Mouse (Mus musculus) adrenal gland, postnatal 4 days (tissue): Measurements from ENCODE around the gene Irx5. TPM values are rescaled to one million over a fixed set of nuclear protein-coding genes. Genes with fewer than 3 reads are reported as not detected.

Experiments used
- DNase-seq, 2 experiments: peaks; one replicate each; pipeline ENCODE4 v3.0.0; 2021 to 2022; ENCODE audit warnings: low spot score in 2 of 2, mixed read lengths in 2 of 2
- long read RNA-seq, 2 experiments: library from polyadenylated mRNA; stranded (forward); transcript quantifications; one replicate each; pipeline ENCODE4 v2.0.0; 2021
- total RNA-seq, 2 experiments: library from RNA; stranded (reverse); gene quantifications; 2 replicates each; pipeline ENCODE4 v1.2.3; 2021

The Irx5 gene
- total RNA-seq = 1 to 10 TPM; 4.6 to 4.9 TPM
- long read RNA-seq, experiment 1, transcript Irx5-201 (3 exons, 2,450 nt) = major isoform, 6 of 8 reads
- long read RNA-seq, experiment 1, partial matches to known transcripts = 0 of 8 reads
- long read RNA-seq, experiment 1, other reads (novel, unspliced or antisense) = 2 of 8 reads
- long read RNA-seq, experiment 2, transcript Irx5-201 (3 exons, 2,450 nt) = major isoform, 7 of 8 reads
- long read RNA-seq, experiment 2, partial matches to known transcripts = 0 of 8 reads
- long read RNA-seq, experiment 2, other reads (novel, unspliced or antisense) = 1 of 8 reads

DNA sequence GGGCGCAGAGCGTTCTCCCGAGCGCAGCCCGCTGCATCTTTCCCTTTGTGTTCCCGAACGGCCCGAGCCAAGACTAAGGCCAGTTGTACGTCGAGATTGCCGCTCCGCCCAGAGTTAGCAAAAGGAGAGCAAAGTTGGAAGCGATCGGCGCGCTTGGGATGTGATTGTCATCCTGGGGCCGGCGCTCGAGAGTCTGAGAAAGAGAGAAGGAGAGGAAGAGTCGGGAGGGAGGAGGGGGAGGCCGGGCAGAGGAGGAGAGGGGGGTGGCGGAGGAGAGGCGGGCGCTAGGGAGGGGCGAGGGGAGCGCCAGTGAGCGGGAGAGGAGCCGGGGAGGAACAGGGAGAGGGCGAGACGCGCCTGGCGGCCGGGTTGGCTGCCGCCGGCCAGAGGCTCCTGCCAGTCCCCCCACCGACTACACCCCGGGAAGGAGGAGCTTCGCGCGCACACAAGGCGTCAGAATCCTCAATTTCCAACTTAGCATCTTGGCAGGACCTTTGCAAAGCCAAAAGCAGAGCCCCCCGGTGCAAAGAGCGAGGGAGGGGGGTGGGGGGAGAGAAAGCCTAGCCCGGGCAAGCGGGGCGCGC, at the start of gene Irx5:
Irx5 (plus strand) TSS at position 228 of the 584 bp plus-strand sequence.
- no peak for DNase-seq

DNA sequence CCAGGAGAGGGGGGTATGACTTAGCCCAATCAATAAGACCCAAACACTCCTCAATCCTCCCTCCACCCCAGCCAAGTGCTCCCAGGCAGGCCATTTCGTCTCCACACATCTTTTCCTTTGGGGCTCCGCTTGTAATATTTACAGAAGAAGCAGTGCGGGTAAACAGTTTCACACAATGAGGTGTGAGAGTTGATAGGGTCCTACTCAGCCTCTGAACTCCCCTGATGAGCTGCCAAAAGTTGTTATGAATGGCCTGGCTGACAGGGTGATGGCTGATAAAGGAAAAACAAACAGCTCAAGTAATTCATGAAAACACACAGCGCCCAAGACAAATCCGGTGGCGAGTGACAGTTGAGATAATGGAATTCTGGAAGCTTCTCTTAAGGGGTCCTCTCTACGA, 45.2 kb upstream of the Irx5 start:
- DNase-seq = no peak

DNA sequence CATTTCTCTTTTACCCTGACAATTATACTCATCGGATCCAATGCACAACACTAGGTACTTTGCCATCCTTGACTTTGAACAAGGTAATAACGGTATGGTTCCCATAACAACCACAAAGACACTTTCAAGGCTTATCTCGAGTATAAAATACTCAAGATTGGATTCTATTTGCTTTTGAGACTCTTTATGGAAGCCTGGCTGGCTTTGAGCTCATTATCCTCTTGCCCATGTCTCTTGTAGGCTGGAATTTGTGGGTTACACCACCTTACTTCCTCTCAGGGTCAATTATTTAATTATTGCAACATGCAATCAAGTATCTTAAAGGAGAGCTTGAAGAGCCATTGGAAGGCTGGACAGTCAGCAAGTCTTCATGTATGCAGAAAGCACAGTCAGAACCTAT, 43.7 kb upstream of the Irx5 start:
- DNase-seq = no peak

DNA sequence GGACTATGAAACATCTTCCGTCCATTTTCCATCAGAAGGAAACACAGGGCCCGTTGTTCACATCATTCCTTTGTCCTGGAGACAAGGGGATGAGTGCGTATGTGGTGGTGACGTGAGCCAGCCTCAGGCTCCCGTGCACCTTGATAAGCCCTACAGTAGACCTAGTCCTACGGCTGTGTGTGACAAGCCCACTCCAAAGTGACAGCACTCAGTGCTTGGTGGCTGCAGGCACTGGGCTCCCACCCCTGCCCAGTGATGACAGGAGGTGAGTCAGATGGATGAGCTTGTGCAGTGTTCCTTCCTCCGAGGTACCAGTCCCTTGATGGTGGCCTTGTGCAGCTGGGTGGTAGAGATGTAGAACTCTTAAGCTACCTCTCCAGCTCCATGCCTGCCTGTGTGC, 33.7 kb upstream of the Irx5 start:
- no peak for DNase-seq

GRCm38 (mm10) chr8:92327176-92327575, 30.2 kb upstream of the Irx5 start:
- no peak for DNase-seq

DNA sequence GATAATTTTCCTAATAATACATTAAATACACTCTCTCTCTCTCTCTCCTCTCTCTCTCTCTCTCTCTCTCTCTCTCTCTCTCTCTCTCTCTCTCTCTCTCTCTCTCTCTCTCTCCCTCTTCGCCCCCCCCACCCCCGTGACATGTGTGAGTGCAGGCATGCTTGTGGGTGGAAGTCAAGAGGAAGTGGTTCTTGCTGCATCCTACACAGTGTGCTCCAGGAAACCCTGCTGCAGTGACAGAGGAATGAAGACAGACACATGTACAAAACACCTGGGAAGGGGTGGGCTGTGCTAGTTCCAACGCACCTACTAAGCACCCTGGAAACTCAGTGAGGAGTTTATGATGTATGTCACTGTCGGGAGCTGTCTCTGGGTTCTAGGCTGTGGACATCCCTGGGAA, 28.2 kb upstream of the Irx5 start:
- DNase-seq = no peak

DNA sequence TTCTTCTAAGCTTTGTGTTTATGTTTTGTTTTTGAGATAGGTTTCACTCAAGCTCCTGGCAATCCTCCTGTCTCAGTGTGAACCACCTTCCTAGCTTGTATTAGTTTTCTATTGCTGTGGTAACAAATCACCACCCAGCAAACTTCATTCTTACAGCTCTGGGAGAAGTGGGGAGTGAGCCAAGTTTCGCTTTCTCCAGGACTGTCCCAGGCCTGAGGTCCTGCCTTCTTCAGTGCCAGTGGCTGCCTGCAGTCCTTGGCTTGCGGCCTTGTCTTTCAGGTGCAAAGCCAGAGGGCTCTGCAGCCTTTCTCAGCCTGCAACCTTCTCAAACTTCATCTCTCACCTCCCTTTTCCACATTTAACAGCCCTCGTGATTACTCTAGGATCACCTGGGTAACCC, 25.6 kb upstream of the Irx5 start:
- no peak for DNase-seq

- DNase-seq = no peak
Measured at GRCm38 (mm10) chr8:92333406-92333805, 24.0 kb upstream of the Irx5 start.

GRCm38 (mm10) chr8:92335079-92335478, 22.3 kb upstream of the Irx5 start:
- no peak for DNase-seq

DNA sequence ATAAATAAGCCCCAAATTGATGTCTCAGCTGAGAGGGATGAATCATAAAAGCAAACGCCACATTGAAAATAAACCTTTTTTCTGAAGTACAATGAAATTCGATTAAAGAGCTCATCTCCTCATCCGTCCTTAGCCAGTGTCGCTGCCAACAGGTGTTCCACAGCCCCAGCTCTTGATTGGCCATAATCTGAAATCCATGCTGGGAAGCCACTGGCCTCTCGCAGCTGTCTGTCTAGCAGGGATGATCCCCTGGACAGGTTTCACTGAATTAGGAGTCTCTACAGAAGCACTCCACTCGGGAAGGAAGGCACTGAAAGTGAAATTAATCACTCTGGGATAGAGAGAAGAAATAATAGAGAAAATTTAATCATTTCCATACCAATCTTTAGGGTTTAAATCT, 21.4 kb upstream of the Irx5 start:
- no peak for DNase-seq

- no peak for DNase-seq
Measured at GRCm38 (mm10) chr8:92343544-92343943, 13.9 kb upstream of the Irx5 start.

- no peak for DNase-seq
Measured at GRCm38 (mm10) chr8:92349898-92350486, 7.4 kb upstream of the Irx5 start.

DNA sequence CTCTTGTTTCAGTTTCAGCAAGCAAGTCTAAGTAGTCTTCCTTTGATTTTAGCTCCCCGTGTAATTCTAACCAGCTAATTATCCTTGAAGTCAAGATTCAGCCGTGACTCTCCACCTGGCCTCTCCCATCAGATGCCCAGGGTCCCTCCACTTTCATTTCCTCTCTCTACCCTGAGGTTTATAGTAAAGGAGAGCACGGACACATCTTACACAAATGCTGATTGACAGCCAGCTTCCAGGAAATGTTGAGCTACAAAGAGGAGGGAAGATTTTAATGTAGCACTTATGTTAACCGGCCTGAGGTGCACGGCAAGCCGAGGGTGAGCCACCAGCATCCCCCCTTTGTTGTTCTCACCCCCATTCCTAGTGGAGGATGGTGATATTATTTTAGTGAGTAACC, 4.0 kb upstream of the Irx5 start:
- DNase-seq = no peak

DNA sequence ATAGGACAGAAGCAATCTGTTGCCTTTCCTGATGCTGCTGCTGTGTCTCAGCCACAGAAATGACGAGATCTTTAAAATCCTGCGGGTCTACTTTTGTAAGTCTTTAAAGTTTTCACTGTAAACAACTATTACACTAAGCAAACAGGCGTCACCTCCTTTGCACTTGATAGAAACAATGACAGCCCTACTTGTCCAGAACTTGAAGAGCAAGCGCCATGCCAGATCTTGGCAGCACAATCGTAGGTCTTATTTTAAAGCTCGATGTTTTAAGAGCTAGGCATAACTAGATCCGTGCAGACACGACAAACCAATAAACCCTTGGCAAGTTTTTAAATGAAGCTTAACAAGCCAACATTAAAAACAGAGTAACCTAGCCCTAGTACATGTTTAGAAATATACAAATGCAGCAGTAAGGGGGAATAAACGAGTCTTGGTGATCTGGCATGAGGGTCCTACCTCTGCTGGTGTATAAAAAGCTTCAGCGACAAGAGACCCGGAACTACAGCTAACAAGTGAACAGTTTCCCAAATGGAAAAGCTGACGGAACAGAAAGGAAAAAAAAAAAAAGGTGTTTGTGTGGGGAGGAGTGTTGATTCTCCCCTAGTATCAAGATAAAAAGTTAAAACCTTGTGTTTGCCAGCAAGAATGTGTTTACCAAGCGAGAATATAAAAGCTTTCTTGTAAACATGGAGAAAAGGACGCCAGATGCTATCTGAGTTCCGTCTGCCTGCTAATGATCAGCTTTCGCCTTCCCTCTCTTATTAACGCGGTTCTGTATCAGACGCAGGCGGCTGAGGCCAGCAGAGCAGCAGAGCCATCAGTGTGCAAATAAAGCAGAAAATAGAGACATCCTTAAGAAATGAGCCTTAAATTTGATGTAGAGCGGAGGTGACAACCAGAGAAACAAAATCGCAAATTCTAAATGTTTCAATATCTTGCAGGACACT, 2.6 kb upstream of the Irx5 start:
- no peak for DNase-seq

DNA sequence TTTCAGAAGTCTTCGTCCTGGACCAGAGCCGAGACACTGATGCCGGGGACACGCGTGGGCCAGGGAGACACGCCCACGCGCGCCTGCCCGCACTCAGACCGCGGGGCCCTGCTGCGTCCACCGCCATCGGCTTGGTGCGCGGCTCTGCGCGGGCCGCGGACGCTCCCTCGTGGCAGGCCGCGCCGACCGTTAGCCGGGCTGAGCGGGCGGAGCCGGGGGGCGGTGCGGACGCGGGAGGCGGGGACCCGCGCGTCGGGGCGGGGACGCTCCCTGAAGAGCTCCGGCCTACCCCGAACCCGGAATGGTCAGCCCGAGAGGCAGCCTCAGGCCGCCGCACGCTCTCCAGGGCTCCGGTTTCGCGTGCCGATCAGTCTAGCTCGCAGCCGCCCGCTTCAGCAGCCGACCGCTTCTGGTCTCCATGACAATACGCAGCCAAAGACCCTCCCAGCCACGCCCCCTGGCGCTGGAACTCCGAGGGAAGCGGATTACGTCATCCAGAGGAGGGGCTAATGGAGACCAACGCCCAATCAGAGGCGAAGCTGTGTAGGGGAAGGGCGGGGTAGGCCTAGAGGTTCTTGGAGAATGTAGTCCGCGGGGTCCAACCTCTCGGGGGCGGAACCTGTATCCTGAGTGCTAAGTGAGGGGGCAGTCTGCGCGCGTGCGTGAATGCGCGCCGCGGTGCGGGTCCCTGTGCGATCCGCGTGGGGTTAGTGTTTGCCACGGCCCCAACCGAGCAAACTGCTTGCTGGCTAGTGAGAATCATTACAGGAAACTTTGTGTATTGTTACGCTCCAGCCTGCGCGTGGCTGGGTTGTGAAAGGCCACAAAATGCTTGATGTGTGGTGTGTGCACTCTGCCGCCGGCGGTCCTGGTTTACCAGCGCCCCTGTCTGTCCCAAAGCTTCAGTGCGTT, 1.5 kb upstream of the Irx5 start:
- peak; percentile 82 to 95 for DNase-seq

DNA sequence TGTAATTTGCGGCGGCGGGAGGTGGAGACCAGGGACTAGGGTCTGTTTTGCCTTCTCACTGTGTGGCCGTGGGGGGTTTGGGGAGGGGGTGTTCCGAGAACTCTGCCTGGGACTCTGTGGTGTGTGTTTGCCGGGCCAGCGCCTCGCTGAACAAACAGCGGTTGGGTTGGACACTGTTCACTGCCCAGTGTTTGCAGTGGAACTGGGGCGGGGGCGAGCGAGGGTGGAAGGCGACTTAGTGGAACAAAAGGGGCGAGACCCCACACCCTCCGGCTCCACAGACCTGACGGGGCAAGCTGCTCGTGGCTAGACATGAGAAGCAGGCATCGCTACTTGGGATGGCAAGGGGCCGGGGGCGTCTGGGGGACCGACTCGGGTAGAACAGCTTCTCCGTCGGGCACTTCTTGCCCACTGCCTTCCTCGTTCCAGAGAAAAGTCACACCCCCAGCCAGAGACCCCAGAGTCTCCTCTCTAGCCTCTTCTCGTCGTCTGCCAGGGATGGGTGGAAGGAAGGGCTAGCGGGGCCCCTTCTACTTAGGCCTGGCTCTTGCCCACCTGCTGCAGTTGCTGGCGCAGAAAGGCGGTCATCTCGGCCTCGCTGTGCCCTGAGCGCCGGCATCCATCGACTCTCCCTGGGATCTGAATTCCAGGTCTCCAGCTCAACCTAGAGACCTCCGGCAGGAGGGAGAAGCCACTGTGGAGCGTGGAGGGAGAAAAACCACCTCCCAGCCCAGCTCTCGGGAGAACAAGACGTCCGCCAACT, 631 bp upstream of the Irx5 start:
- DNase-seq = no peak

DNA sequence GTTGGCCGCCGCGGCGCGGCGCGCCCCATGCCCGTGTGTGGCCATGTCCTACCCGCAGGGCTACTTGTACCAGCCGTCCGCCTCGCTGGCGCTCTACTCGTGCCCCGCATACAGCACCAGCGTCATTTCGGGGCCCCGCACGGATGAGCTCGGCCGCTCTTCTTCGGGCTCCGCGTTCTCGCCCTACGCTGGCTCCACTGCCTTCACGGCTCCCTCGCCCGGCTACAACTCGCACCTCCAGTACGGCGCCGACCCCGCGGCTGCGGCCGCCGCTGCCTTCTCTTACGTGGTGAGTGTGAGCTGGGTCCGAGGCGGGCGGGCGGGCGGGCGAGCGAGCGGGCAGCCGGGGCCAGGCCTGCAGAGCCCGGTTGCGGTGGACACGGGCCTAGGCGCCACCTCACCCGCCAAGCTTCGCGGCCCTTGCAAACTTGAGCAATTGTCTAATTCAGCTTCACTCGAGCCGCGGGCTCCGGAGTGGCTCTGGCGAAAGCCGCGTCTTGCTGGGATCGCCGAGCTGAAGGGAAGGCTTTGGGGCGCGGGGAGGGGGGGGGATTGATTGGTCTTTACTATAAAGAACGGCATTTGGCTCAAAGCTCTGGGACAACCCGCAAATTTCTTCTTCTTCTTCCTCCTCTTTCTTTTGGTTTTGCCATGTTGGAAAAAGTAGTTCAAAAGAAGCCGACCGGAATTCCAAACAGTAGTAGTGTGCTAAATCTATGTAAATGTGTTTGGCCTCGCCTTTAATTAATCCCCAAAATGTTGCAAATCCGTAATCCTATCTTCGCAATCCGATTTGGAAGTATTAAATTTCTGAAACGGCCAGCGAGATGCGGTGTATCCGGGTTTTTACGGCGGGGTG, 945 bp downstream of the Irx5 start:
- no peak for DNase-seq

DNA sequence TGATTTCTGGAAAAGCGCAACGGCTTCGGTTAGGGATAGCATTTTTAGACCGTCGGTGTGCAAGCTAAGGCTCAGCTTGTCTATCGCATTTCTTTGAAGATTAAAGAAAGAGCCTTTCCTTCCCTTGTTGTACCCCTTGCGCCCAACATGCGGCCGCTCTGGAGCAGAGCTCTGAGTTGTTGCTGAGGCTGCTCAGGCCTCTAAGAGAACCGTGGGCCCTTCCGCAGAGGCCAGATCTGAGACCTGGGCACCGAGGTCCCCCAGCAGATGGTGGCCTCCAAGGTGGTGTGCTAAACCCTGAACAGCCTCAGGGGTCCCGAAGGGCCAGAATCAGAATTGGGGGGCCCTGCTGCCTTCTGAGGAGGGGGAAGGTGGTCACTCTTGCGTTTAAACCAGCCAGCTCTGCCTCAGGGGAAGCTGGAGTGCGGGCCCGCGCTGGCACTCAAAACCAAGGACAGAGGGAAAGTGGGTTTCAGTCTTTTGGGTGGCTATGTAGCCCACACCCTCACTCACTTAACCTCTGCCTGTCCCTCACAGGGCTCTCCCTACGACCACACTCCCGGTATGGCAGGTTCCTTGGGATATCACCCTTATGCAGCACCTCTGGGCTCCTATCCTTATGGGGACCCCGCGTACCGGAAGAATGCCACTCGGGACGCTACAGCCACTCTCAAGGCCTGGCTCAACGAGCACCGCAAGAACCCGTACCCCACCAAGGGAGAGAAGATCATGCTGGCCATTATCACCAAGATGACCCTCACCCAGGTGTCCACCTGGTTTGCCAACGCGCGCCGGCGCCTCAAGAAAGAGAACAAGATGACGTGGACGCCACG, 1.8 kb downstream of the Irx5 start:
- DNase-seq = no peak
